Mouse (Mus musculus): ENCODE data around the gene Rab3d. TPM values are rescaled to one million over a fixed set of nuclear protein-coding genes. Genes with fewer than 3 reads are reported as not detected.

Rab3d gene
- polyA plus RNA-seq, 1 experiment from 2014 or later, result 9.0 TPM

GRCm38 (mm10) chr9:21938234-21938855 lies 20.4 kb upstream of the Rab3d start:
- H3K27ac ChIP-seq (replicated peaks in 1 of 2; ENCODE audit: control insufficient read depth in 1 of 2, insufficient read depth in 1 of 2, low read depth in 2 of 2, low read length in 2 of 2), result no peak overlapping the region
- H3K27me3 ChIP-seq (ENCODE audit: control insufficient read depth, insufficient read depth, low read length), result no peaks in the 10 kb centered on the region
- H3K4me1 ChIP-seq (ENCODE audit: control insufficient read depth in 2 of 2, insufficient read depth in 2 of 2, low read length in 2 of 2), result peaks cover 0 to 2% of the 10 kb centered on the region in 2 experiments; a peak in 2 of 4 replicates
- WGBS, result 74% methylated on average over 4 of the region's 4 CpGs
- H3K4me3 ChIP-seq (ENCODE audit: control insufficient read depth in 1 of 2, insufficient read depth in 1 of 2, low read depth in 1 of 2, low read length in 2 of 2), result no peak overlapping the region
- ATAC-seq (ENCODE audit: insufficient number of reproducible peaks, insufficient read depth, low FRiP score, low read depth), result no peak
- H3K9me3 ChIP-seq (ENCODE audit: control insufficient read depth, low read length), result no peaks in the 10 kb centered on the region
- H3K4me2 ChIP-seq (ENCODE audit: low read length), result no peak overlapping the region
- H3K36me3 ChIP-seq (ENCODE audit: control insufficient read depth, insufficient read depth, low read length), result no peaks in the 10 kb centered on the region
- no peak overlapping the region for H3K9ac ChIP-seq (ENCODE audit: low read length)

GRCm38 (mm10) chr9:21937711-21938175 lies 19.8 kb upstream of the Rab3d start:
- Histone ChIP-seq H3K4me1 (ENCODE audit: control insufficient read depth in 2 of 2, insufficient read depth in 2 of 2, low read length in 2 of 2) (peaks cover 0 to 2% of the 10 kb centered on the region in 2 experiments; a peak in 2 of 4 replicates), H3K4me3 (ENCODE audit: control insufficient read depth in 1 of 2, insufficient read depth in 1 of 2, low read depth in 1 of 2, low read length in 2 of 2) (no peak overlapping the region), H3K4me2 (ENCODE audit: low read length) (peak overlapping the region; percentile 80), H3K27ac (replicated peaks in 1 of 2; ENCODE audit: control insufficient read depth in 1 of 2, insufficient read depth in 1 of 2, low read depth in 2 of 2, low read length in 2 of 2) (no peak overlapping the region), H3K9me3 (ENCODE audit: control insufficient read depth, low read length) (no peaks in the 10 kb centered on the region), H3K27me3 (ENCODE audit: control insufficient read depth, insufficient read depth, low read length) (no peaks in the 10 kb centered on the region), H3K9ac (ENCODE audit: low read length) (no peak overlapping the region), H3K36me3 (ENCODE audit: control insufficient read depth, insufficient read depth, low read length) (no peaks in the 10 kb centered on the region)
- WGBS, result 80% methylated on average over 4 of the region's 4 CpGs
- no peak for ATAC-seq (ENCODE audit: insufficient number of reproducible peaks, insufficient read depth, low FRiP score, low read depth)

- H3K27me3 ChIP-seq (ENCODE audit: control insufficient read depth, insufficient read depth, low read length), result no peaks in the 10 kb centered on the region
- peak within 1 kb of the TSS; percentile 52 to 69 for H3K4me3 ChIP-seq (ENCODE audit: control insufficient read depth in 1 of 2, insufficient read depth in 1 of 2, low read depth in 1 of 2, low read length in 2 of 2)
- peak within 1 kb of the TSS; percentile 71 for H3K9ac ChIP-seq (ENCODE audit: low read length)
- no peak within 1 kb of the TSS for H3K27ac ChIP-seq (replicated peaks in 1 of 2; ENCODE audit: control insufficient read depth in 1 of 2, insufficient read depth in 1 of 2, low read depth in 2 of 2, low read length in 2 of 2)
- H3K4me2 ChIP-seq (ENCODE audit: low read length), result peak within 1 kb of the TSS; percentile 80
- H3K9me3 ChIP-seq (ENCODE audit: control insufficient read depth, low read length), result no peaks in the 10 kb centered on the region
- peaks cover under 1 to 2% of the 10 kb centered on the region in 2 experiments; a peak in 2 of 4 replicates for H3K4me1 ChIP-seq (ENCODE audit: control insufficient read depth in 2 of 2, insufficient read depth in 2 of 2, low read length in 2 of 2)
- no peaks in the 10 kb centered on the region for H3K36me3 ChIP-seq (ENCODE audit: control insufficient read depth, insufficient read depth, low read length)
- peak; percentile 95 for ATAC-seq (ENCODE audit: insufficient number of reproducible peaks, insufficient read depth, low FRiP score, low read depth)
- 3% methylated on average over 43 of the region's 43 CpGs for WGBS
Measured at GRCm38 (mm10) chr9:21936692-21937570, 18.9 kb upstream of the Rab3d start, which contains the start of gene Plppr2. Gene Plppr2, plus strand, starts transcription at chr9:21937033.

- Histone ChIP-seq H3K36me3 (ENCODE audit: control insufficient read depth, insufficient read depth, low read length) (no peaks in the 10 kb centered on the region), H3K9ac (ENCODE audit: low read length) (no peak overlapping the region), H3K4me2 (ENCODE audit: low read length) (0 out of 2 replicates have a peak overlapping the region, but pooled peaks have one; percentile 80), H3K9me3 (ENCODE audit: control insufficient read depth, low read length) (no peaks in the 10 kb centered on the region), H3K27me3 (ENCODE audit: control insufficient read depth, insufficient read depth, low read length) (no peaks in the 10 kb centered on the region), H3K4me1 (ENCODE audit: control insufficient read depth in 2 of 2, insufficient read depth in 2 of 2, low read length in 2 of 2) (peaks cover 2 to 4% of the 10 kb centered on the region in 2 experiments; a peak in 2 of 4 replicates), H3K27ac (replicated peaks in 1 of 2; ENCODE audit: control insufficient read depth in 1 of 2, insufficient read depth in 1 of 2, low read depth in 2 of 2, low read length in 2 of 2) (no peak overlapping the region), H3K4me3 (ENCODE audit: control insufficient read depth in 1 of 2, insufficient read depth in 1 of 2, low read depth in 1 of 2, low read length in 2 of 2) (no peak overlapping the region)
- ATAC-seq (ENCODE audit: insufficient number of reproducible peaks, insufficient read depth, low FRiP score, low read depth), result no peak
- 78% methylated on average over 7 of the region's 7 CpGs for WGBS
Measured at GRCm38 (mm10) chr9:21935466-21936131, 17.6 kb upstream of the Rab3d start.

- Histone ChIP-seq H3K27ac (replicated peaks in 1 of 2; ENCODE audit: control insufficient read depth in 1 of 2, insufficient read depth in 1 of 2, low read depth in 2 of 2, low read length in 2 of 2) (no peak overlapping the region), H3K9ac (ENCODE audit: low read length) (no peak overlapping the region), H3K9me3 (ENCODE audit: control insufficient read depth, low read length) (no peaks in the 10 kb centered on the region), H3K4me1 (ENCODE audit: control insufficient read depth in 2 of 2, insufficient read depth in 2 of 2, low read length in 2 of 2) (peaks cover 2 to 4% of the 10 kb centered on the region in 2 experiments; a peak in 2 of 4 replicates), H3K36me3 (ENCODE audit: control insufficient read depth, insufficient read depth, low read length) (no peaks in the 10 kb centered on the region), H3K27me3 (ENCODE audit: control insufficient read depth, insufficient read depth, low read length) (no peaks in the 10 kb centered on the region), H3K4me2 (ENCODE audit: low read length) (no peak overlapping the region), H3K4me3 (ENCODE audit: control insufficient read depth in 1 of 2, insufficient read depth in 1 of 2, low read depth in 1 of 2, low read length in 2 of 2) (no peak overlapping the region)
- WGBS, result 86% methylated on average over 12 of the region's 12 CpGs
- ATAC-seq (ENCODE audit: insufficient number of reproducible peaks, insufficient read depth, low FRiP score, low read depth), result no peak
Measured at GRCm38 (mm10) chr9:21934021-21934420, 16.0 kb upstream of the Rab3d start.

GRCm38 (mm10) chr9:21932445-21933137 lies 14.6 kb upstream of the Rab3d start:
- Histone ChIP-seq H3K27ac (replicated peaks in 1 of 2; ENCODE audit: control insufficient read depth in 1 of 2, insufficient read depth in 1 of 2, low read depth in 2 of 2, low read length in 2 of 2) (no peak overlapping the region), H3K4me3 (ENCODE audit: control insufficient read depth in 1 of 2, insufficient read depth in 1 of 2, low read depth in 1 of 2, low read length in 2 of 2) (no peak overlapping the region), H3K9ac (ENCODE audit: low read length) (no peak overlapping the region), H3K4me2 (ENCODE audit: low read length) (no peak overlapping the region), H3K4me1 (ENCODE audit: control insufficient read depth in 2 of 2, insufficient read depth in 2 of 2, low read length in 2 of 2) (peaks cover 2 to 4% of the 10 kb centered on the region in 2 experiments; a peak in 2 of 4 replicates), H3K27me3 (ENCODE audit: control insufficient read depth, insufficient read depth, low read length) (no peaks in the 10 kb centered on the region), H3K9me3 (ENCODE audit: control insufficient read depth, low read length) (no peaks in the 10 kb centered on the region), H3K36me3 (ENCODE audit: control insufficient read depth, insufficient read depth, low read length) (no peaks in the 10 kb centered on the region)
- no peak for ATAC-seq (ENCODE audit: insufficient number of reproducible peaks, insufficient read depth, low FRiP score, low read depth)
- WGBS, result 69% methylated on average over 12 of the region's 12 CpGs

GRCm38 (mm10) chr9:21932006-21932405 lies 14.0 kb upstream of the Rab3d start:
- H3K27me3 ChIP-seq (ENCODE audit: control insufficient read depth, insufficient read depth, low read length), result no peaks in the 10 kb centered on the region
- H3K36me3 ChIP-seq (ENCODE audit: control insufficient read depth, insufficient read depth, low read length), result no peaks in the 10 kb centered on the region
- no peaks in the 10 kb centered on the region for H3K9me3 ChIP-seq (ENCODE audit: control insufficient read depth, low read length)
- ATAC-seq (ENCODE audit: insufficient number of reproducible peaks, insufficient read depth, low FRiP score, low read depth), result no peak
- 61% methylated on average over 2 of the region's 2 CpGs for WGBS
- no peak overlapping the region for H3K27ac ChIP-seq (replicated peaks in 1 of 2; ENCODE audit: control insufficient read depth in 1 of 2, insufficient read depth in 1 of 2, low read depth in 2 of 2, low read length in 2 of 2)
- no peak overlapping the region for H3K4me2 ChIP-seq (ENCODE audit: low read length)
- H3K9ac ChIP-seq (ENCODE audit: low read length), result no peak overlapping the region
- H3K4me3 ChIP-seq (ENCODE audit: control insufficient read depth in 1 of 2, insufficient read depth in 1 of 2, low read depth in 1 of 2, low read length in 2 of 2), result no peak overlapping the region
- H3K4me1 ChIP-seq (ENCODE audit: control insufficient read depth in 2 of 2, insufficient read depth in 2 of 2, low read length in 2 of 2), result peaks cover 2 to 4% of the 10 kb centered on the region in 2 experiments; a peak in 2 of 4 replicates
